Mouse (Mus musculus): ENCODE data around the gene Clic5. TPM values are rescaled to one million over a fixed set of nuclear protein-coding genes. Genes with fewer than 3 reads are reported as not detected.
A peak's percentile ranks its signal among the peaks of the same experiment; 100 is the strongest.

Gene Clic5
- polyA plus RNA-seq, 1 experiment from 2014 or later: 0.28 TPM

GRCm38 (mm10) chr17:44261594-44262202 is 73.3 kb downstream of the Clic5 start:
- H3K4me1 ChIP-seq (ENCODE audit: insufficient read depth): no peaks in the 10 kb centered on the region
- H3K36me3 ChIP-seq (replicated peaks; ENCODE audit: insufficient read depth, low read length): no peaks in the 10 kb centered on the region
- DNase-seq: peak; percentile 72
- H3K9me3 ChIP-seq (ENCODE audit: low read length): no peaks in the 10 kb centered on the region
- no peak overlapping the region for H3K9ac ChIP-seq (replicated peaks)
- TF ChIP-seq EP300 (IDR thresholded peaks at IDR 0.05; ENCODE audit: low read depth) (no peak), CTCF (IDR thresholded peaks at IDR 0.05; ENCODE audit: low read depth) (peak; percentile 90)
- H3K4me2 ChIP-seq (ENCODE audit: low read depth, low read length): no peak overlapping the region
- peak; percentile 55 for ATAC-seq
- H3K27me3 ChIP-seq (ENCODE audit: insufficient read depth, low read length): no peaks in the 10 kb centered on the region
- H3K27ac ChIP-seq (ENCODE audit: low read depth): no peak overlapping the region
- 27% methylated on average over 11 of the region's 15 CpGs for WGBS (ENCODE audit: insufficient replicate concordance)
- no peak overlapping the region for H3K4me3 ChIP-seq (ENCODE audit: low read depth, low read length)

DNA sequence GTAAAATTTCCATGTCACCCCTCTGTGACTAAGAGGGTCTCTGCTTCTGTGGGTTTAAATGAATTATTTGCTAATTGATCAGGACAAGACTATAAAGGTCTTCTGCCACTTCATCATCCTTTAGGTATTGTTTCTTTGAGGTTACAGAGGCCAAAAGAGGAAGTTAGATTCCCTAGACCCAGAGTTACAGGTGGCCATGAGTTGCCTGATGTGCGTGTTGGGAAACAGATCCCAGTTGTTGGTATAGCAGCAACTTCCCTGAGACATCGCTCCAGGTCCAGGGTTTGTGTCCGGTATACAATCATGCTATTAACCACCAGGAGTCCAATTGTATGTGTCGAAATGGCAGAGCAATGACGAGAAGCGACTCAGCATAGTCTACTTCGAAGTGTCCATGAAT is 81.7 kb downstream of the Clic5 start:
- no peak for ATAC-seq
- no peak overlapping the region for H3K4me2 ChIP-seq (ENCODE audit: low read depth, low read length)
- DNase-seq: no peak
- H3K36me3 ChIP-seq (replicated peaks; ENCODE audit: insufficient read depth, low read length): no peaks in the 10 kb centered on the region
- no peak overlapping the region for H3K27ac ChIP-seq (ENCODE audit: low read depth)
- no peak overlapping the region for H3K4me3 ChIP-seq (ENCODE audit: low read depth, low read length)
- no peaks in the 10 kb centered on the region for H3K4me1 ChIP-seq (ENCODE audit: insufficient read depth)
- TF ChIP-seq EP300 (IDR thresholded peaks at IDR 0.05; ENCODE audit: low read depth) (no peak), CTCF (IDR thresholded peaks at IDR 0.05; ENCODE audit: low read depth) (no peak)
- H3K27me3 ChIP-seq (ENCODE audit: insufficient read depth, low read length): no peaks in the 10 kb centered on the region
- no peaks in the 10 kb centered on the region for H3K9me3 ChIP-seq (ENCODE audit: low read length)
- no peak overlapping the region for H3K9ac ChIP-seq (replicated peaks)
- WGBS (ENCODE audit: insufficient replicate concordance): 78% methylated on average over 7 of the region's 7 CpGs

- ATAC-seq (no peak), DNase-seq (no peak)
- TF ChIP-seq CTCF (IDR thresholded peaks at IDR 0.05; ENCODE audit: low read depth) (no peak), EP300 (IDR thresholded peaks at IDR 0.05; ENCODE audit: low read depth) (no peak)
- Histone ChIP-seq H3K27ac (ENCODE audit: low read depth) (no peak overlapping the region), H3K9ac (replicated peaks) (no peak overlapping the region), H3K36me3 (replicated peaks; ENCODE audit: insufficient read depth, low read length) (no peaks in the 10 kb centered on the region), H3K27me3 (ENCODE audit: insufficient read depth, low read length) (no peaks in the 10 kb centered on the region), H3K4me2 (ENCODE audit: low read depth, low read length) (no peak overlapping the region), H3K9me3 (ENCODE audit: low read length) (no peaks in the 10 kb centered on the region), H3K4me3 (ENCODE audit: low read depth, low read length) (no peak overlapping the region), H3K4me1 (ENCODE audit: insufficient read depth) (no peaks in the 10 kb centered on the region)
- 75% methylated on average over 3 of the region's 3 CpGs for WGBS (ENCODE audit: insufficient replicate concordance)
Observed at GRCm38 (mm10) chr17:44271426-44271825, 83.0 kb downstream of the Clic5 start.

DNA sequence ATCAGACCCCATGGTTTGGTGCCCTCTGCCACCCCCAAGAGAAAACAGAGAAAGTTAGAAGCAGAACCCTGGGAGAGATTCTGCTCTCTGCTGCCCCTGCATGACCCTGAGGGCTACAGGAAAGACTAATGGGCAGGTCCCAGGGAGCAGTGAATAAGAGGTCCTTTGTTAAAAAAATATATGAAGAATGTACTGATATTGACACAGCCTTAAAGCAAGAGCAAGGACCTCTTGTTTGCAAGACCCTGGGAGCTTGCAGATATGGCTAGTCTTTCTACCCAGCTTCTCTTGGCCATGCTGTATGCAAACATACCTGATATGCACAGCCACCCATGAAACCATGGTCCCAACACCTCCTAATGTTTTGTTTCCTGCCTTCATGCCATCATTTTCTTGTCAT is 86.4 kb downstream of the Clic5 start:
- Histone ChIP-seq H3K4me1 (ENCODE audit: insufficient read depth) (no peaks in the 10 kb centered on the region), H3K9me3 (ENCODE audit: low read length) (no peaks in the 10 kb centered on the region), H3K27me3 (ENCODE audit: insufficient read depth, low read length) (no peaks in the 10 kb centered on the region), H3K9ac (replicated peaks) (no peak overlapping the region), H3K27ac (ENCODE audit: low read depth) (no peak overlapping the region), H3K4me3 (ENCODE audit: low read depth, low read length) (no peak overlapping the region), H3K36me3 (replicated peaks; ENCODE audit: insufficient read depth, low read length) (no peaks in the 10 kb centered on the region), H3K4me2 (ENCODE audit: low read depth, low read length) (no peak overlapping the region)
- DNase-seq (no peak), ATAC-seq (no peak)
- TF ChIP-seq CTCF (IDR thresholded peaks at IDR 0.05; ENCODE audit: low read depth) (no peak), EP300 (IDR thresholded peaks at IDR 0.05; ENCODE audit: low read depth) (no peak)

DNA sequence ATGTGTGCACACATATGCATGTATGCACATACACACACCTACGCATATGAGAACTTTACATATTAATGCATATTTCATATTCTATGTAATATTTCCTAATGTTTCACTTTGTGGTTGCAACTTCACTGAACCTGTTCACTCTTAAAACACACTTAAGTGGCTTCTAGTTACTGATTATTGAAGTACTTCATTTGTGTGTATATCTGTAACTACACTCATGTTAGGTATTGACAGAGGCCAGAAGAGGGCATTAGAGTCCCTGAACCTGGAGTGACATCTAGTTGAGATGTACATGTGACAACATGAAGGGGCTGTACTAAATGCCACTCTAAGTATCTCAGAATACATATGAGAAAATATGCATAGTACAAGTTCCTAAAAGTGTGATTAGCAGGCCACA is 99.9 kb downstream of the Clic5 start:
- Histone ChIP-seq H3K4me2 (ENCODE audit: low read depth, low read length) (no peak overlapping the region), H3K4me3 (ENCODE audit: low read depth, low read length) (no peak overlapping the region), H3K36me3 (replicated peaks; ENCODE audit: insufficient read depth, low read length) (no peaks in the 10 kb centered on the region), H3K4me1 (ENCODE audit: insufficient read depth) (no peaks in the 10 kb centered on the region), H3K9me3 (ENCODE audit: low read length) (0 out of 2 replicates have a peak, but pooled peaks cover 2% of the 10 kb centered on the region), H3K27me3 (ENCODE audit: insufficient read depth, low read length) (no peaks in the 10 kb centered on the region), H3K27ac (ENCODE audit: low read depth) (no peak overlapping the region), H3K9ac (replicated peaks) (no peak overlapping the region)
- WGBS (ENCODE audit: insufficient replicate concordance): 81% methylated on average over 1 of the region's 1 CpGs
- DNase-seq (no peak), ATAC-seq (no peak)
- TF ChIP-seq EP300 (IDR thresholded peaks at IDR 0.05; ENCODE audit: low read depth) (no peak), CTCF (IDR thresholded peaks at IDR 0.05; ENCODE audit: low read depth) (no peak)

- Histone ChIP-seq H3K9ac (replicated peaks) (no peak overlapping the region), H3K27me3 (ENCODE audit: insufficient read depth, low read length) (no peaks in the 10 kb centered on the region), H3K9me3 (ENCODE audit: low read length) (no peaks in the 10 kb centered on the region), H3K4me1 (ENCODE audit: insufficient read depth) (no peaks in the 10 kb centered on the region), H3K4me2 (ENCODE audit: low read depth, low read length) (no peak overlapping the region), H3K4me3 (ENCODE audit: low read depth, low read length) (no peak overlapping the region), H3K27ac (ENCODE audit: low read depth) (no peak overlapping the region), H3K36me3 (replicated peaks; ENCODE audit: insufficient read depth, low read length) (no peaks in the 10 kb centered on the region)
- WGBS (ENCODE audit: insufficient replicate concordance): 73% methylated on average over 1 of the region's 1 CpGs
- no peak for TF ChIP-seq EP300 (IDR thresholded peaks at IDR 0.05; ENCODE audit: low read depth)
- TF ChIP-seq CTCF (IDR thresholded peaks at IDR 0.05; ENCODE audit: low read depth): no peak
- ATAC-seq: no peak
- DNase-seq: no peak
Observed at GRCm38 (mm10) chr17:44297221-44297620, 108.8 kb downstream of the Clic5 start.

GRCm38 (mm10) chr17:44300236-44300635 is 111.9 kb downstream of the Clic5 start:
- DNase-seq: no peak
- Histone ChIP-seq H3K4me2 (ENCODE audit: low read depth, low read length) (no peak overlapping the region), H3K9ac (replicated peaks) (no peak overlapping the region), H3K36me3 (replicated peaks; ENCODE audit: insufficient read depth, low read length) (no peaks in the 10 kb centered on the region), H3K27ac (ENCODE audit: low read depth) (no peak overlapping the region), H3K27me3 (ENCODE audit: insufficient read depth, low read length) (no peaks in the 10 kb centered on the region), H3K4me3 (ENCODE audit: low read depth, low read length) (no peak overlapping the region), H3K9me3 (ENCODE audit: low read length) (no peaks in the 10 kb centered on the region), H3K4me1 (ENCODE audit: insufficient read depth) (no peaks in the 10 kb centered on the region)
- no peak for ATAC-seq
- TF ChIP-seq EP300 (IDR thresholded peaks at IDR 0.05; ENCODE audit: low read depth) (no peak), CTCF (IDR thresholded peaks at IDR 0.05; ENCODE audit: low read depth) (no peak)
- WGBS (ENCODE audit: insufficient replicate concordance): 67% methylated on average over 5 of the region's 5 CpGs

All from liver, postnatal 0 days (tissue).